Mouse (Mus musculus) spleen, postnatal 0 days (tissue): ENCODE results near the gene Pimreg. TPM values are rescaled to one million over a fixed set of nuclear protein-coding genes. Genes with fewer than 3 reads are reported as not detected.

Experiments
- polyA plus RNA-seq: library from polyadenylated mRNA; unstranded; fragments of >200 nt; fragmentation: Nextera tagmentation; extraction: Ambion mirVana; gene quantifications from 2 replicates; pipeline ENCODE4 v1.2.1, GENCODE M21; 2015

The Pimreg gene
- polyA plus RNA-seq: 15.9 and 19.8 TPM in 2 replicates

GRCm38 (mm10) chr11:72041768-72042607 is at the start of gene Pimreg:
Gene Pimreg, plus strand, starts transcription at chr11:72042032.

GRCm38 (mm10) chr11:72037409-72037808 is 4.4 kb upstream of the Pimreg start, which contains the start of gene Aipl1:
Gene Aipl1, minus strand, starts transcription at chr11:72037509.

Other genes with a start within 250 kb of the Pimreg start
- 0.26 and 0.47 TPM in 2 replicates for gene Aipl1, start 4.5 kb upstream of the Pimreg start, polyA plus RNA-seq
- 0.23 and 0.47 TPM in 2 replicates for gene Pitpnm3, start 93.7 kb downstream of the Pimreg start, polyA plus RNA-seq
- 0.06 and 0.07 TPM in 2 replicates for gene Gm43951, start 164.8 kb downstream of the Pimreg start, polyA plus RNA-seq
- gene 4933427D14Rik, start 165.4 kb downstream of the Pimreg start, polyA plus RNA-seq: 6.0 and 7.7 TPM in 2 replicates
- 102 and 113 TPM in 2 replicates for gene Txndc17, start 165.5 kb downstream of the Pimreg start, polyA plus RNA-seq
- 23.3 and 26.0 TPM in 2 replicates for gene Med31, start 173.6 kb downstream of the Pimreg start, polyA plus RNA-seq
- not detected in 2 replicates for gene Slc13a5, start 225.2 kb downstream of the Pimreg start, polyA plus RNA-seq